Mouse (Mus musculus) gastrocnemius, adult 2 months (tissue): ENCODE results near the gene Syndig1l. TPM values are rescaled to one million over a fixed set of nuclear protein-coding genes. Genes with fewer than 3 reads are reported as not detected.

Experiments used
- DNase-seq: peaks from one replicate; pipeline ENCODE4 v3.0.0; 2022
- H3K27ac ChIP-seq: fragments of 200-600 bp; 2 replicates; pipeline ENCODE4 v1.8.1; 2022; ENCODE audit warnings: mild to moderate bottlenecking
- H3K4me3 ChIP-seq: fragments of 200-600 bp; 2 replicates; pipeline ENCODE4 v1.8.1; 2022; ENCODE audit warnings: mild to moderate bottlenecking, moderate library complexity
- CTCF ChIP-seq: fragments of 200-600 bp; IDR thresholded peaks from 2 replicates; pipeline ENCODE4 v1.8.1; 2022; ENCODE audit warnings: antibody characterized with exemption, mild to moderate bottlenecking, moderate library complexity
- intact Hi-C: fragments of 180-260 bp; cut with DNase I; formaldehyde crosslinking; loops from one replicate; pipeline ENCODE4 v1.15.1; 2025
- total RNA-seq, 2 experiments: library from RNA; stranded (reverse); gene quantifications; 2 replicates each; pipeline ENCODE4 v1.2.3; 2021

Syndig1l gene
- total RNA-seq, 2 experiments from 2014 or later, result not detected

DNA sequence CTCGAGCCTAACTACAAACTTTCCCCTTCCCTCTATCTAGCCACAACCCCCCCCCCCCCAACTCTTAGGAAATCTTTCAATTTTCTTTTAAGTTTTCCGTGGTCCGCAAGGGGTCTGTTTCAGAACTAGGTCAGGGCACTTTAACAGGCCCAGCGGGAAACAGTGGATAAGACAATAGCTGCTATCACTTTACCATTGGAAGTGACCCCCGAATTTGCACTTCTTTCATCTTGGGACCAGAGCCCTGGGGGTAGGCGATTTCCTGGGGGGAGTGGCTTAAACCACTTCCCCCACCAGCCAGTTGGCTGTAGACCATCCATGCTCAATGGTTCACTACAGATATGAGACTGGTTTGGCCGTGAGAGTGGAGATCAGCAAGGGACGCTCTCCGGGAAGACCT is 58.0 kb downstream of the Syndig1l start, which contains the start of gene Vrtn:
Gene Vrtn (plus strand): TSS at position 366 of the 400 bp plus-strand sequence.
- Histone ChIP-seq H3K4me3 (no peak within 1 kb of the TSS), H3K27ac (no peak within 1 kb of the TSS)
- intact Hi-C loops, result loop anchor here (5.0 kb wide), 1 partner anchor 768 kb away; no protein-coding TSS in a partner anchor
- TF ChIP-seq CTCF, result no peak
- DNase-seq, result no peak

DNA sequence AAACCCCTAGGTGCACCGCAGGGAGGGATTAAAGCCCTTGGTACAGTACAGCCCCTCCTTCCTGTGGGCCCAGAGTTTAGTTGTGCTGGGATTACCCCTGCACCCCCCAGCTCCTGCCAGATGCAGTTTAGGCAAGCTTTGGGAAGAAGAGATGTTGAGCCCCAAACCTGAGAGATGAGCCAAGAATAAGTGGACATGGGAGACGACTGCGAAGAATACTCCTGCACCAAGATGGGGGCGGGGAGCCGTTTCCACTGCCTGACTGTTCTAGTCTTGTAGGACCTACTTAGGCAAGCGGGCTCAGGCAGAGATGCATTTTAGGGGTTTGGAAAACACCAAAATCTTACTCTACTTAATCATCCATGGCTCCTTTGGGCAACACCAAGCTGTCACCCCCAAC is 58.4 kb downstream of the Syndig1l start:
- Histone ChIP-seq H3K27ac (no peak overlapping the region), H3K4me3 (no peak overlapping the region)
- intact Hi-C loops, result loop anchor here (5.0 kb wide), 1 partner anchor 768 kb away; no protein-coding TSS in a partner anchor
- TF ChIP-seq CTCF, result no peak
- DNase-seq, result no peak

DNA sequence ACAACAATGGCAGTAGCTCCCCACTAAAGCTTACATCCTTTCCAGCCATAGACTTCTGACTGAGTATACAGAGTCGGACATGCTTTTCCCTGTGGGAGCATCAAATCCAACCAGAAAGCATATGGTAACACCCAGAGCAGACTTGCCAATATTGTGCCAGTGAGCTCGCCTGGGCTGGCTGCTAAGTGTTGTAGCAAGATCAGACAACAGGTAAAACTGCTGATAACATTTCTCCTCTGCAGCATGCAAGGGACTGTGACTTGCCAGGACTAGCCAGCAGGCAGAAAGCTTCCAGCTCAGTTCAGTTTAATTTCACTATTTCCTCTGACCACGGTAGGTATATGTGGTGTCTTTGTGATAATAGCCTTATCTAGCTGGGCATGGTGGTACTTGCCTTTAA is 66.8 kb downstream of the Syndig1l start:
- no peak for DNase-seq
- intact Hi-C loops, result no loop called here
- no peak for TF ChIP-seq CTCF
- Histone ChIP-seq H3K27ac (no peak overlapping the region), H3K4me3 (no peak overlapping the region)

Other genes with a start within 250 kb of the Syndig1l start
- gene Aldh6a1, start 247.8 kb downstream of the Syndig1l start, total RNA-seq, result 100 to 1,000 TPM in 1 of 2 experiments, 10 to 100 TPM in 1; 93.1 to 128 TPM
- gene Lin52, start 247.4 kb downstream of the Syndig1l start, total RNA-seq, result 10 to 100 TPM in 1 of 2 experiments, 1 to 10 TPM in 1; 10.0 to 10.7 TPM
- gene Vsx2, start 129.1 kb downstream of the Syndig1l start, total RNA-seq, result not detected
- 1 to 10 TPM; 4.0 to 5.3 TPM for gene Abcd4, start 81.4 kb downstream of the Syndig1l start, total RNA-seq
- not detected for gene Vrtn, start 57.8 kb downstream of the Syndig1l start, total RNA-seq
- gene Npc2, start 74.3 kb upstream of the Syndig1l start, total RNA-seq, result 10 to 100 TPM; 13.2 to 18.0 TPM
- 10 to 100 TPM; 39.3 to 53.3 TPM for gene Isca2, start 74.4 kb upstream of the Syndig1l start, total RNA-seq
- 1 to 10 TPM in 1 of 2 experiments, under 1 TPM in 1; 0.78 to 1.6 TPM for gene Ltbp2, start 177.7 kb upstream of the Syndig1l start, total RNA-seq